Mouse (Mus musculus) urinary bladder, postnatal 4 days (tissue): Measurements from ENCODE around the gene Gm10801.
"Not testable (repeated sequence)": the region's sequence is repeated elsewhere in the genome, so short reads cannot be mapped to it uniquely, and the experiment has no call there.

ENCODE experiments used
- DNase-seq, 2 experiments: peaks; one replicate each; pipeline ENCODE4 v3.0.0; 2021 to 2022; ENCODE audit warnings: low spot score in 2 of 2

Gene Gm10801

DNA sequence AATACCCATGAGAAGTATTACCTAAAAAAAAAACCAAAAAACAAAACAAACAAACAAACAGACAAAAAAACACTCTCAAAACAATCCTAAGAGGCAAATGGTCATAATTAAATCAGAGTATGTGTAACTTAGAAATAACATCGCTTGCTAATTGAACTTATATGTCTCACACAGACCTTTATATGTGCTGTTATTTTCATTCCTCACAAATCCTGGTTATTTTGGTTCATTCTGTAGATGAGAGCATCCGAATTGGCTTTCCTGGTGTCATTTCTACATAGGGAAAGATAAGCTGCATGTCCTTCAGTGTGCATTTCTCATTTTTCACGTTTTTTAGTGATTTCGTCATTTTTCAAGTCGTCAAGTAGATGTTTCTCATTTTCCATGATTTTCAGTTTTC, at the start of gene Gm10801:
Gm10801 (plus strand) TSS at position 301 of the 400 bp plus-strand sequence.
- DNase-seq = not testable (repeated sequence)

DNA sequence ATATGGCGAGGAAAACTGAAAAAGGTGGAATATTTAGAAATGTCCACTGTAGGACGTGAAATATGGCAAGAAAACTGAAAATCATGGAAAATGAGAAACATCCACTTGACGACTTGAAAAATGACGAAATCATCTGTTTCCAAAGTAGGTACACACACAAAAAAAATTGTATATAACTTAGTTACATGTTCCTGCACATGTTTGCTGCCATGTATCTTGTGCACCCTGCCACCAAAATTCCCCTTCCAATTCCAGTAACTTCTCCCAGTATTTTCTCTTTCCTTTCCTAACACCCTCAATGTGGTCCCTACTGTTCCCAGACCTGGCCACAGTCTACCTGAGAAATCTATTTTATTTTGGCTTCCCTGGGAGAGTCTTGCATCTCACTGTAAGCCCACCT, 5.2 kb downstream of the Gm10801 start, which contains the start of gene Gm10800:
Gm10800 (minus strand) TSS at position 101 of the 400 bp plus-strand sequence.
- DNase-seq = not testable (repeated sequence)

DNA sequence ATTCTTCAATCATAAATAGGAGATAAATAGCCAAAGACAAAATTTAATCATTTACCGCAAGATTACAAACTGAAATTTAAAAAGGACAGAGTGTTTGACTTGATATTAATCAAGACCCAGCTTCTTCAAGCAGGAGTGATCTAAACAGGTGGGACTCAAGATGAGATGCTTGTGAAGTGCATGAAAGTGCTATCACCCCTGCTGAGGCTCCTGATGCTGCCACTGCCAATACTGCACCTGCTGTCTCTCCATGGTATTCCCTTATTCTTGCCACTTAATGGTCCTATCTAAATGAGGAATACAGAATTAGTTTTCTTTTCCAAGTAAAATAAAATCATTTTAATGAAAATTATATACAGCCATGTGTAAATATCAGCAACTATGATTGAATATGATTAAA, 35.5 kb downstream of the Gm10801 start:
- DNase-seq = no peak
